Mouse (Mus musculus): ENCODE results near the gene Mcm2. TPM values are rescaled to one million over a fixed set of nuclear protein-coding genes. Genes with fewer than 3 reads are reported as not detected.

Gene Mcm2
- polyA plus RNA-seq, 1 experiment from 2014 or later = 59.3 TPM

- H3K4me1 ChIP-seq (replicated peaks; ENCODE audit: insufficient read depth, low read length) = no peaks in the 10 kb centered on the region
- no peak for ATAC-seq (replicated peaks; ENCODE audit: low FRiP score, low read depth)
- H3K4me3 ChIP-seq (replicated peaks; ENCODE audit: low read depth, low read length) = no peak overlapping the region
- TF ChIP-seq CTCF (IDR thresholded peaks at IDR 0.05; ENCODE audit: low read depth) = no peak
- no peak for DNase-seq (ENCODE audit: low spot score)
- no peak overlapping the region for H3K4me2 ChIP-seq (ENCODE audit: low read length)
- H3K9ac ChIP-seq (ENCODE audit: low read depth, low read length) = no peak overlapping the region
- no peak overlapping the region for H3K27ac ChIP-seq
- no peaks in the 10 kb centered on the region for H3K27me3 ChIP-seq (ENCODE audit: insufficient read depth, low read length)
- H3K36me3 ChIP-seq (ENCODE audit: insufficient read depth, low read length) = no peaks in the 10 kb centered on the region
- no peaks in the 10 kb centered on the region for H3K9me3 ChIP-seq (replicated peaks; ENCODE audit: low read length)
- WGBS = 71% methylated on average over 9 of the region's 9 CpGs
Measured at GRCm38 (mm10) chr6:88940090-88940916, 41.7 kb upstream of the Mcm2 start.

GRCm38 (mm10) chr6:88939281-88940089 is 40.9 kb upstream of the Mcm2 start:
- Histone ChIP-seq H3K4me3 (replicated peaks; ENCODE audit: low read depth, low read length) (no peak overlapping the region), H3K27ac (no peak overlapping the region), H3K4me1 (replicated peaks; ENCODE audit: insufficient read depth, low read length) (peaks cover 6% of the 10 kb centered on the region; the same call in 1 of the 2 replicates), H3K9me3 (replicated peaks; ENCODE audit: low read length) (no peaks in the 10 kb centered on the region), H3K36me3 (ENCODE audit: insufficient read depth, low read length) (no peaks in the 10 kb centered on the region), H3K4me2 (ENCODE audit: low read length) (no peak overlapping the region), H3K27me3 (ENCODE audit: insufficient read depth, low read length) (no peaks in the 10 kb centered on the region), H3K9ac (ENCODE audit: low read depth, low read length) (no peak overlapping the region)
- no peak for TF ChIP-seq CTCF (IDR thresholded peaks at IDR 0.05; ENCODE audit: low read depth)
- WGBS = 56% methylated on average over 12 of the region's 12 CpGs
- no peak for ATAC-seq (replicated peaks; ENCODE audit: low FRiP score, low read depth)
- DNase-seq (ENCODE audit: low spot score) = no peak

- Histone ChIP-seq H3K27me3 (ENCODE audit: insufficient read depth, low read length) (no peaks in the 10 kb centered on the region), H3K36me3 (ENCODE audit: insufficient read depth, low read length) (no peaks in the 10 kb centered on the region), H3K27ac (no peak overlapping the region), H3K4me2 (ENCODE audit: low read length) (no peak overlapping the region), H3K4me3 (replicated peaks; ENCODE audit: low read depth, low read length) (no peak overlapping the region), H3K9me3 (replicated peaks; ENCODE audit: low read length) (no peaks in the 10 kb centered on the region), H3K4me1 (replicated peaks; ENCODE audit: insufficient read depth, low read length) (peaks cover 9% of the 10 kb centered on the region; the same call in 1 of the 2 replicates), H3K9ac (ENCODE audit: low read depth, low read length) (no peak overlapping the region)
- TF ChIP-seq CTCF (IDR thresholded peaks at IDR 0.05; ENCODE audit: low read depth) = no peak
- DNase-seq (ENCODE audit: low spot score) (no peak), ATAC-seq (replicated peaks; ENCODE audit: low FRiP score, low read depth) (no peak)
- 72% methylated on average over 5 of the region's 5 CpGs for WGBS
Measured at GRCm38 (mm10) chr6:88938664-88939055, 40.1 kb upstream of the Mcm2 start.

- ATAC-seq (replicated peaks; ENCODE audit: low FRiP score, low read depth) (no peak), DNase-seq (ENCODE audit: low spot score) (no peak)
- WGBS = 72% methylated on average over 4 of the region's 4 CpGs
Measured at GRCm38 (mm10) chr6:88937971-88938663, 39.5 kb upstream of the Mcm2 start.

GRCm38 (mm10) chr6:88937214-88937549 is 38.6 kb upstream of the Mcm2 start:
- no peaks in the 10 kb centered on the region for H3K36me3 ChIP-seq (ENCODE audit: insufficient read depth, low read length)
- no peak overlapping the region for H3K4me2 ChIP-seq (ENCODE audit: low read length)
- no peaks in the 10 kb centered on the region for H3K27me3 ChIP-seq (ENCODE audit: insufficient read depth, low read length)
- no peak overlapping the region for H3K9ac ChIP-seq (ENCODE audit: low read depth, low read length)
- ATAC-seq (replicated peaks; ENCODE audit: low FRiP score, low read depth) (no peak), DNase-seq (ENCODE audit: low spot score) (no peak)
- peaks cover 9% of the 10 kb centered on the region; the same call in 1 of the 2 replicates for H3K4me1 ChIP-seq (replicated peaks; ENCODE audit: insufficient read depth, low read length)
- 58% methylated on average over 4 of the region's 4 CpGs for WGBS
- no peak for TF ChIP-seq CTCF (IDR thresholded peaks at IDR 0.05; ENCODE audit: low read depth)
- no peak overlapping the region for H3K4me3 ChIP-seq (replicated peaks; ENCODE audit: low read depth, low read length)
- no peaks in the 10 kb centered on the region for H3K9me3 ChIP-seq (replicated peaks; ENCODE audit: low read length)
- no peak overlapping the region for H3K27ac ChIP-seq

More at GRCm38 (mm10) chr6:88937971-88938663, 39.5 kb upstream of the Mcm2 start:
- Histone ChIP-seq H3K36me3 (ENCODE audit: insufficient read depth, low read length) (no peaks in the 10 kb centered on the region), H3K4me2 (ENCODE audit: low read length) (no peak overlapping the region), H3K4me3 (replicated peaks; ENCODE audit: low read depth, low read length) (no peak overlapping the region), H3K27me3 (ENCODE audit: insufficient read depth, low read length) (no peaks in the 10 kb centered on the region), H3K9ac (ENCODE audit: low read depth, low read length) (no peak overlapping the region), H3K4me1 (replicated peaks; ENCODE audit: insufficient read depth, low read length) (peaks cover 9% of the 10 kb centered on the region; the same call in 1 of the 2 replicates), H3K9me3 (replicated peaks; ENCODE audit: low read length) (no peaks in the 10 kb centered on the region), H3K27ac (no peak overlapping the region)
- no peak for TF ChIP-seq CTCF (IDR thresholded peaks at IDR 0.05; ENCODE audit: low read depth)
